Mouse (Mus musculus) midbrain, embryonic 16.5 days (tissue): ENCODE data around the gene 1700001C19Rik. TPM values are rescaled to one million over a fixed set of nuclear protein-coding genes. Genes with fewer than 3 reads are reported as not detected.
A peak's percentile ranks its signal among the peaks of the same experiment; 100 is the strongest.

Source experiments
- ATAC-seq: fragments of 200-750 bp; cut with Nextera tagmentation; 2 replicates; pipeline ENCODE4 v1.8.0; 2017; ENCODE audit warnings: moderate TSS enrichment
- H3K27ac ChIP-seq: fragments of 300-500 bp; sonication (generic); 2 replicates; pipeline ENCODE4 v1.5.1; 2014; ENCODE audit warnings: mild to moderate bottlenecking, low read length, mixed read lengths
- H3K27me3 ChIP-seq: fragments of 300-500 bp; sonication (generic); 2 replicates; pipeline ENCODE4 v1.6.1; 2014; ENCODE audit warnings: low read depth, low read length, mixed read lengths; ENCODE audit not compliant: control insufficient read depth, insufficient read depth
- H3K36me3 ChIP-seq: fragments of 300-500 bp; sonication (generic); 2 replicates; pipeline ENCODE4 v1.6.1; 2014; ENCODE audit warnings: mild to moderate bottlenecking, low read length, moderate library complexity, mixed read lengths; ENCODE audit not compliant: control insufficient read depth, insufficient read depth
- H3K4me1 ChIP-seq: fragments of 300-500 bp; sonication (generic); 2 replicates; pipeline ENCODE4 v1.6.1; 2014; ENCODE audit warnings: mild to moderate bottlenecking, low read length, mixed read lengths; ENCODE audit not compliant: control insufficient read depth, insufficient read depth
- H3K4me2 ChIP-seq: fragments of 300-500 bp; sonication (generic); 2 replicates; pipeline ENCODE4 v1.6.1; 2014; ENCODE audit warnings: mild to moderate bottlenecking, low read length, mixed read lengths
- H3K4me3 ChIP-seq: fragments of 300-500 bp; sonication (generic); 2 replicates; pipeline ENCODE4 v1.5.1; 2014; ENCODE audit warnings: low read depth, mild to moderate bottlenecking, low read length, moderate library complexity, mixed read lengths
- H3K9ac ChIP-seq: fragments of 300-500 bp; sonication (generic); 2 replicates; pipeline ENCODE4 v1.6.1; 2014; ENCODE audit warnings: low read depth, low read length, mixed read lengths
- H3K9me3 ChIP-seq: fragments of 300-500 bp; sonication (generic); replicated peaks from 2 replicates; pipeline ENCODE4 v1.6.1; 2014; ENCODE audit warnings: mild to moderate bottlenecking, low read length, mixed read lengths; ENCODE audit not compliant: control insufficient read depth, poor library complexity, severe bottlenecking
- WGBS: fragments of 180-500 bp; shearing (Covaris S2); extraction: QIAGEN DNeasy Blood & Tissue Kit; methylation state at CpG from one replicate; pipeline ENCODE4 v1.1.7; 2014; 5-methylcytosine and 5-hydroxymethylcytosine counted together
- polyA plus RNA-seq: library from polyadenylated mRNA; unstranded; fragments of >200 nt; fragmentation: Nextera tagmentation; extraction: Ambion mirVana; gene quantifications from 2 replicates; pipeline ENCODE4 v1.2.1, GENCODE M21; 2015

Gene 1700001C19Rik
- polyA plus RNA-seq = 0.46 and 0.50 TPM in 2 replicates

GRCm38 (mm10) chr17:47436907-47437547 lies at the start of gene 1700001C19Rik:
1700001C19Rik (minus strand) TSS chr17:47437376.
- 5% methylated on average over 21 of the region's 25 CpGs for WGBS
- peak within 1 kb of the TSS; percentile 86 for H3K4me2 ChIP-seq
- H3K9me3 ChIP-seq = no peaks in the 10 kb centered on the region
- no peak for ATAC-seq
- H3K9ac ChIP-seq = peak within 1 kb of the TSS; percentile 59
- H3K4me3 ChIP-seq = peak within 1 kb of the TSS; percentile 44
- no peak within 1 kb of the TSS for H3K27ac ChIP-seq
- peaks cover 13% of the 10 kb centered on the region for H3K4me1 ChIP-seq
- H3K36me3 ChIP-seq = no peaks in the 10 kb centered on the region
- H3K27me3 ChIP-seq = peaks cover 11% of the 10 kb centered on the region

GRCm38 (mm10) chr17:47485791-47486190 lies 48.6 kb upstream of the 1700001C19Rik start:
- no peaks in the 10 kb centered on the region for H3K4me1 ChIP-seq
- H3K4me3 ChIP-seq = no peak overlapping the region
- H3K9ac ChIP-seq = no peak overlapping the region
- WGBS = 81% methylated on average over 3 of the region's 3 CpGs
- H3K9me3 ChIP-seq = no peaks in the 10 kb centered on the region
- H3K27me3 ChIP-seq = no peaks in the 10 kb centered on the region
- peaks cover 18% of the 10 kb centered on the region for H3K36me3 ChIP-seq
- H3K4me2 ChIP-seq = no peak overlapping the region
- ATAC-seq = no peak
- H3K27ac ChIP-seq = no peak overlapping the region

GRCm38 (mm10) chr17:47484993-47485392 lies 47.8 kb upstream of the 1700001C19Rik start:
- H3K4me1 ChIP-seq = no peaks in the 10 kb centered on the region
- no peaks in the 10 kb centered on the region for H3K9me3 ChIP-seq
- H3K27ac ChIP-seq = no peak overlapping the region
- H3K4me3 ChIP-seq = no peak overlapping the region
- no peak for ATAC-seq
- 8% methylated on average over 3 of the region's 3 CpGs for WGBS
- H3K9ac ChIP-seq = no peak overlapping the region
- H3K27me3 ChIP-seq = no peaks in the 10 kb centered on the region
- peaks cover 13% of the 10 kb centered on the region for H3K36me3 ChIP-seq
- no peak overlapping the region for H3K4me2 ChIP-seq

GRCm38 (mm10) chr17:47484241-47484921 lies 47.2 kb upstream of the 1700001C19Rik start:
- ATAC-seq = peak; percentile 23; the same call in 1 of the 2 replicates

GRCm38 (mm10) chr17:47482401-47482800 lies 45.2 kb upstream of the 1700001C19Rik start:
- no peak for ATAC-seq
- WGBS = 48% methylated on average over 2 of the region's 2 CpGs
- Histone ChIP-seq H3K4me3 (no peak overlapping the region), H3K9ac (no peak overlapping the region), H3K4me1 (no peaks in the 10 kb centered on the region), H3K27ac (no peak overlapping the region), H3K4me2 (no peak overlapping the region), H3K27me3 (no peaks in the 10 kb centered on the region), H3K9me3 (no peaks in the 10 kb centered on the region), H3K36me3 (no peaks in the 10 kb centered on the region)

More at GRCm38 (mm10) chr17:47484241-47484921, 47.2 kb upstream of the 1700001C19Rik start:
- H3K4me3 ChIP-seq = no peak overlapping the region
- H3K27me3 ChIP-seq = no peaks in the 10 kb centered on the region
- no peaks in the 10 kb centered on the region for H3K9me3 ChIP-seq
- H3K4me1 ChIP-seq = no peaks in the 10 kb centered on the region
- 21% methylated on average over 1 of the region's 1 CpGs for WGBS
- peaks cover 7% of the 10 kb centered on the region for H3K36me3 ChIP-seq
- H3K4me2 ChIP-seq = no peak overlapping the region
- no peak overlapping the region for H3K9ac ChIP-seq
- no peak overlapping the region for H3K27ac ChIP-seq

- no peaks in the 10 kb centered on the region for H3K36me3 ChIP-seq
- H3K9ac ChIP-seq = no peak overlapping the region
- H3K27ac ChIP-seq = no peak overlapping the region
- H3K4me2 ChIP-seq = no peak overlapping the region
- H3K9me3 ChIP-seq = no peaks in the 10 kb centered on the region
- H3K4me1 ChIP-seq = no peaks in the 10 kb centered on the region
- 79% methylated on average over 3 of the region's 3 CpGs for WGBS
- ATAC-seq = no peak
- no peaks in the 10 kb centered on the region for H3K27me3 ChIP-seq
- H3K4me3 ChIP-seq = no peak overlapping the region
These were observed 42.7 kb upstream of the 1700001C19Rik start for GRCm38 (mm10) chr17:47479887-47480286.

GRCm38 (mm10) chr17:47475714-47476113 lies 38.5 kb upstream of the 1700001C19Rik start:
- H3K27me3 ChIP-seq = no peaks in the 10 kb centered on the region; the same call in 1 of the 2 replicates
- WGBS = 60% methylated on average over 3 of the region's 3 CpGs
- no peaks in the 10 kb centered on the region for H3K9me3 ChIP-seq
- ATAC-seq = no peak
- no peak overlapping the region for H3K27ac ChIP-seq
- H3K9ac ChIP-seq = no peak overlapping the region
- no peaks in the 10 kb centered on the region for H3K36me3 ChIP-seq
- no peak overlapping the region for H3K4me2 ChIP-seq
- no peaks in the 10 kb centered on the region for H3K4me1 ChIP-seq
- no peak overlapping the region for H3K4me3 ChIP-seq

- 82% methylated on average over 4 of the region's 4 CpGs for whole genome bisulfite sequencing
- Histone ChIP-seq H3K27me3 (no peaks in the 10 kb centered on the region; the same call in 1 of the 2 replicates), H3K9ac (no peak overlapping the region), H3K36me3 (no peaks in the 10 kb centered on the region), H3K4me2 (no peak overlapping the region), H3K4me3 (no peak overlapping the region), H3K9me3 (no peaks in the 10 kb centered on the region), H3K27ac (no peak overlapping the region), H3K4me1 (no peaks in the 10 kb centered on the region)
- ATAC-seq = no peak
These were observed 38.0 kb upstream of the 1700001C19Rik start for GRCm38 (mm10) chr17:47475181-47475580.

- WGBS = 94% methylated on average over 4 of the region's 4 CpGs
- Histone ChIP-seq H3K4me3 (no peak overlapping the region), H3K4me1 (no peaks in the 10 kb centered on the region), H3K9me3 (no peaks in the 10 kb centered on the region), H3K27me3 (no peaks in the 10 kb centered on the region; the same call in 1 of the 2 replicates), H3K27ac (no peak overlapping the region), H3K4me2 (no peak overlapping the region), H3K9ac (no peak overlapping the region), H3K36me3 (no peaks in the 10 kb centered on the region)
- no peak for ATAC-seq
These were observed 37.1 kb upstream of the 1700001C19Rik start for GRCm38 (mm10) chr17:47474250-47474649.
